Mouse (Mus musculus): ENCODE results near the gene Psma5. TPM values are rescaled to one million over a fixed set of nuclear protein-coding genes. Genes with fewer than 3 reads are reported as not detected.

Gene Psma5
- total RNA-seq, 2 experiments from 2014 or later, result 54.3 to 55.2 TPM

- no peak for DNase-seq
These were observed 41.2 kb downstream of the Psma5 start for GRCm38 (mm10) chr3:108297603-108298553.

GRCm38 (mm10) chr3:108300455-108301030, 43.8 kb downstream of the Psma5 start:
- DNase-seq, result no peak
- intact Hi-C loops (cut with DNase I), result no loop called here

More at GRCm38 (mm10) chr3:108297603-108298553, 41.2 kb downstream of the Psma5 start:
- intact Hi-C loops (cut with DNase I), result no loop called here

DNA sequence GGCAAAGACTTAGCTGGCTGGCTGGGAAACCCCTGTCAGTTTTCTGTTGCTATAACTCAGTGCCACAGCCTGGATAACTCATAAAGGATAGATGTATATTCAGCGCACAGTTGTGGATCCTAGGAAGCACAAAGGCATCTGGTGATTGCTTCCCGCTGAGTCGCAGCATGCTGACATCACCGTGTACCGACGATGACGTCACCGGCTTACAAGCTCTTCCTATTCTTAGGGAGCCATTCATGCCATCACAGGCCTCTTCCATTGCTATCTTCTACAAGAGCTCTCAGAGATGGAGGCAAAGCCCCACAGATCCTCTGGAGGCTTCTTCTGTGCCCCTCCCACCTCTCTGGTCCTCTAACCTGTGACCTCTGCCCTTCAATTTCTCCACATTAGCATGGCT, 47.0 kb downstream of the Psma5 start:
- intact Hi-C loops (cut with DNase I), result no loop called here

GRCm38 (mm10) chr3:108304747-108305146, 48.0 kb downstream of the Psma5 start:
- intact Hi-C loops (cut with DNase I), result no loop called here

More for the DNA sequence above, 47.0 kb downstream of the Psma5 start:
- no peak for DNase-seq

GRCm38 (mm10) chr3:108306387-108306786, 49.7 kb downstream of the Psma5 start:
- DNase-seq, result no peak
- intact Hi-C loops (cut with DNase I), result no loop called here

More at GRCm38 (mm10) chr3:108304747-108305146, 48.0 kb downstream of the Psma5 start:
- DNase-seq, result no peak

DNA sequence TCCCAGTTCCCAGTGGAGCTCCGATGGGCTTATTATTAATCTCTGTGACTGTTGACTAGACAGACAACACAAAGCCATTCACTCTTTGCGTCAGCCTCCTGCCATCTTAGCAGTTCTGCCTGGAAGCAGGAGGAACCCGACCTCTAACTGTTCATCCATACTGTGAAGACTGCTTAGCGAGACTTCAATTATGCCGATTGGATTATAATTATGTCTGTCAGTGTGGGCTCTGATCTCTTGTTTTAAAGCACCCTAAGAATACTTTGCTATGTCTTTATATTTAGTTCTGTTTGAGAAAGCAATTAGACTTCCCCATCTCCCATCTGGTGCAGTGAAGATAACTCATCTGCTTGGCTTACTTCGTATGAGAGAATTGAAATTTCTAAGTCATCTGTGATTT, 50.8 kb downstream of the Psma5 start:
- intact Hi-C loops (cut with DNase I), result no loop called here
- no peak for DNase-seq

- DNase-seq, result no peak
- intact Hi-C loops (cut with DNase I), result no loop called here
These were observed 54.2 kb downstream of the Psma5 start for GRCm38 (mm10) chr3:108310921-108311341.

- no peak for DNase-seq
- intact Hi-C loops (cut with DNase I), result no loop called here
These were observed 55.0 kb downstream of the Psma5 start for GRCm38 (mm10) chr3:108311688-108312087.

GRCm38 (mm10) chr3:108312414-108312813, 55.7 kb downstream of the Psma5 start:
- DNase-seq, result no peak
- intact Hi-C loops (cut with DNase I), result no loop called here

DNA sequence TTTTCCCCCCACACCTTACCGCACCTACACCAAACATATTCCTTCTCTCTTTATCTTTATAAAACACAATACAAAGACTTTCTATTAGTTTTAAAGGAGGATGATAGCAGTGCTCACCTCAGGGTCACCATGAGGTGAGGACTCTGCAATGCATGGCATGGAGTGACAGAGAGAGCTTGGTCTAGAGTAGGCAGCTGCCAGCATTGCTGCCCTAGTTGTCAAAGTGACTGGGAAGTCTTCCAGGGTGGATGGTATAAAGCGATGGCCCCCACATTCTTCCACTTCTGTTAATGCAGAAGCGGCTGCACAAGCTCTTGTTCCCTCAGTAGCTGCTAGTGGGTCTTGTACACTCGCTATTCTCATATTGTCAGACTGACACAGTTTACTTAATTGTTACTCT, 56.4 kb downstream of the Psma5 start:
- intact Hi-C loops (cut with DNase I), result no loop called here
- DNase-seq, result no peak

DNA sequence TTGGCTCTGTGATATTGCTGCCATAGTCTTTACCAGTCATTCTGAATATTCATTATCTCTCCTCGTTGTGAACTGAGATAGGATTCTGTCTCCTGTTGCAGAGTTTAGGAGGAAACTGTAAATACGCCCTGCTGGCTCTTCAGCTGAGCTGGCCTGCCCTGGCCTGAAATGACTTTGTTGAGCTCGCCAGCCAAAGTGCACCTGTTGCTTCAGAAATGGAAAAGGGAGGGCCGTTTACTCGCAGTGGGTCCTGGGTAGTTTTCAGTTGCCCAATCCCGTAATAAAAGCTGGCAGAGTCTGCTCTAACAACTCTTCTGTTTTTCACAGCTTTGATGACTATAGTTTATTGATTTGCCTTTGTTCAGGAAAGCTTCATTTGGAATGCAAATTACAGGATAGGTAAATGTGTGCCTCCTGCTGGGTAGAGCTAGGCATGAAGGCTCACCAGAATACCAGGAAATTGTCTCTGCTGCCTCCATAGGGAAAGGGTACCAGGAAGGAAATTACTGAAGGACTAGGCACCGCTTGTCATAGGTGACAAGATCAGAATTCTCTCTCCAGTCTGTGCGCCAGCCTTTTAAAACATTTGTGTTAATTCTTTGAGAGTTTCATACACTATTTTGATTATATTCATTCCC, 57.4 kb downstream of the Psma5 start:
- intact Hi-C loops (cut with DNase I), result no loop called here
- DNase-seq, result no peak

DNA sequence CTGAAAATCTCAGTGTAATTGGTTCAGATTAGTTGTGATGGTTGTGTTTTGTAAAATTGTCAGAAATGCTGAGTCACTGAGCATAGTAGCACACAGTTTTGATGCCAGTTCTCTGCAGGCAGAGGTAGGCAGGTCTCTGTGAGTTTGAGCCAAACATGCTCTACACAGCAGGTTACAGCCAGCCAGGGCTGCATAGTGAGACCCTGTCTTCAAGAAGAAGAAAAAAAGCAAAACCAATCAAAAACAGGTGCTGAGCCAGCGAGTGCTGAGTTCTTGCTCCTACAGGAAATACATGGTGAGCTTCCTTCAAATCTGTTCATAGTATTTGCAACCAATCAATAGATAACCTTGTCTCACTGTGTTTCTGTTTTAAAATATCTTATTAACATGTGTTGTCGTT, 61.8 kb downstream of the Psma5 start:
- intact Hi-C loops (cut with DNase I), result no loop called here
- no peak for DNase-seq

- intact Hi-C loops (cut with DNase I), result no loop called here
- DNase-seq, result no peak
These were observed 64.9 kb downstream of the Psma5 start for GRCm38 (mm10) chr3:108321671-108322070.

DNA sequence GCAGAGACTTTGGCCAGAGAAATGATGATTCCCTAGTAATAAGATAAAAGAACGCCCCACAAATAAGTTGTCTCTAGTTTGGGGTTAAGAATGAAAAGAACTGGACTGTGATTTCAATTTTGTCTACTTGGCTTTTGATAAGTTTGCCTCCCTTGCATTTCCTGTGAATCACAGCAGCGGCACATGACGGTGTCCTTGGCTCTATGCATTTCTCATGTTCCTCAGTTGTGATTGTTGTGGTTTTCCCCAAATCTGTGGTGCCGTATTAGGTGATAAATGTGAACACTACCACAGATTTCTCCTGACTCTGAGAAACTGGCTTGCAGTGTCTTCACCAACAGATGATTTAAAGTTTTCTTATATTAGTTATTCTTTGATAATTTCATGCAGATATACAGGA, 65.4 kb downstream of the Psma5 start:
- intact Hi-C loops (cut with DNase I), result no loop called here
- no peak for DNase-seq

- intact Hi-C loops (cut with DNase I), result no loop called here
- DNase-seq, result no peak
These were observed 66.2 kb downstream of the Psma5 start for GRCm38 (mm10) chr3:108322962-108323361.

- intact Hi-C loops (cut with DNase I), result loop anchor here (5.0 kb wide), 1 partner anchor 43 kb away; the partner anchor contains the start of gene Sort1
These were observed 68.1 kb downstream of the Psma5 start for GRCm38 (mm10) chr3:108324837-108325236.

GRCm38 (mm10) chr3:108325521-108325920, 68.8 kb downstream of the Psma5 start:
- intact Hi-C loops (cut with DNase I), result loop anchor here (5.0 kb wide), 1 partner anchor 43 kb away; the partner anchor contains the start of gene Sort1
- no peak for DNase-seq

More at GRCm38 (mm10) chr3:108324837-108325236, 68.1 kb downstream of the Psma5 start:
- DNase-seq, result no peak

DNA sequence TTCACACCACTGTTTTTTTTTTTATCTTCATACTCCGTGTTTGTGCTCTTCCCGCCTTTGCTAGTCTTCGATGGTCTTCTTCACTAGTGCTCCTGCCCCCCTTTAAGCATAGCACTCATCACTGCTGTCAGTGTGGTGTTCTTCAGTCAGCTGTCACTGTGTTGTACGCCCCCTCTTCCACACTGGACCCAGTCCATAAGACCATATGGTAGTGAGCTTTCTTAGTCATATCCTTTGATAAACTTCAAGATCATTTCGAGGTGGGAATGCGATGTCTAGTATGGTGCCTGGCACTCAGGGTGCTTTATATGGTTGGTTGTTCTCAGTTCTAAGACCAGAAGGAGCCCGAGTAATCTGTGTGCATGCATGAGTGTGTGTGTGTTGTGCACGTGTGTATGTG, 70.5 kb downstream of the Psma5 start:
- DNase-seq, result no peak
- intact Hi-C loops (cut with DNase I), result loop anchor here (5.0 kb wide), 1 partner anchor 45 kb away; the partner anchor contains the start of gene Sort1

DNA sequence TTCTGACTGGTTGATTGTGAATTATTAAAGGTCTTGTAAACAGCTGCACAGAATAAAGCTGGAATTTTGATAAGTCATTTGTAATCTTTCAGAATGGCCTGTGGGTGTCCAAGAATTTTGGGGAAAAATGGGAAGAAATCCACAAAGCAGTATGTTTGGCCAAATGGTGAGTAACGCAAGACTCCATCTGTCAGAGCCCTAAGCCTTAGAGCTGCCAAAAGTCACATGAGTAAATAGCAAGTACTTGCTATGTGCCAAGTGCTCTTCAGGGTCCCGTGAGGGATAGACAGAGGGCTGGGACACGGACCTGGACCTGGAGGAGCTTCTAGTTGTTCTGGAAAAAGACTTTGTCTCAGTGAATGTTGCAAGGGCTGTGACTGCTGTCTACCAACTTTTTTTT, 71.2 kb downstream of the Psma5 start:
- DNase-seq, result peak in 1 of 2 experiments; percentile 16
- intact Hi-C loops (cut with DNase I), result loop anchor here (5.0 kb wide), 1 partner anchor 46 kb away; the partner anchor contains the start of gene Sort1

DNA sequence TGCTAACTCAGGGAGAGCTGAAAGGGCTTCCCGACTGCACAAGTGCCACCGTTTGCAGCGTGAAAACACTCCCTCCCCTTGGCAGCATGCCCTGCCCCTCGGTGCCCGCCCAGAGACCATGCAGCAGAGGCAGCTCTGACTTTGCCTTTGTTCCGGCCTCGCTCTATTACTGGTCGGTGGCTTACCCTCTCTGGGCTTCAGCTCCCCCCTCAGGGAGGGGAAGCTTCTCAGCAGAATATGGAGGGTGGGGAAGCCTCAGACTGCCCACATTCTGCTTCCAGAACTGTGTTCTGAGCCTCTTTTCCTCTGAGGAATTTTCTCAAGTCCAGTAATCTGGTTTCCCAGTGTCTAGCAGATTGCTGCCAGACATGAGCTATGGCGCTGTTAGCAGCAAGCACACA, 71.7 kb downstream of the Psma5 start:
- intact Hi-C loops (cut with DNase I), result loop anchor here (5.0 kb wide), 1 partner anchor 46 kb away; the partner anchor contains the start of gene Sort1
- peak; percentile 55 to 62 for DNase-seq

All from heart, postnatal 36 days (tissue).